Mouse (Mus musculus) A20 (cell line): Measurements from ENCODE around the gene Gtf3c5.

Experiments used
- DNase-seq: peaks from one replicate; pipeline ENCODE4 v3.0.0-alpha.2; 2011; ENCODE audit warnings: low read depth, low spot score

The Gtf3c5 gene

GRCm38 (mm10) chr2:28575341-28575740 lies 8.2 kb downstream of the Gtf3c5 start:
- DNase-seq, result no peak

GRCm38 (mm10) chr2:28569903-28570302 lies 13.6 kb downstream of the Gtf3c5 start:
- DNase-seq, result no peak

DNA sequence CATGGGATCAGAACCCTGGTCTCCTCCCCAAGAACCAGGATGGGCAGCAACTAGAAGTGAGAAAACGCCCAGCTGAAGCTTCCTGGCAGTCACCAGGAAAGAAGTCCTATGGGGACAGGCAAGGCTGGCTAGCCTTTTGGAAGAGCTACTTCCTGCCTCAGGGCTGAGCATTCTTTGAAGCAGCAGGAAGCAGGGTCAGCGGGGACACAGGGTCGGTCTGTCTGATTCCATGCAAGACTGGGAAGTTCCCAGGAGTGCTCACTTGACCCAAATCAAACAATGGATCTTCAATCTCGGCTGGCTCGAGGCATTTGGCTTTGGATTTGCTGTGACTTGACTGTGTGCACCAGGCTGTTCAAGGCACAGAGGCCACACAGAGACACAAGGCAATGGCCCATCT lies 17.0 kb downstream of the Gtf3c5 start:
- DNase-seq, result no peak

DNA sequence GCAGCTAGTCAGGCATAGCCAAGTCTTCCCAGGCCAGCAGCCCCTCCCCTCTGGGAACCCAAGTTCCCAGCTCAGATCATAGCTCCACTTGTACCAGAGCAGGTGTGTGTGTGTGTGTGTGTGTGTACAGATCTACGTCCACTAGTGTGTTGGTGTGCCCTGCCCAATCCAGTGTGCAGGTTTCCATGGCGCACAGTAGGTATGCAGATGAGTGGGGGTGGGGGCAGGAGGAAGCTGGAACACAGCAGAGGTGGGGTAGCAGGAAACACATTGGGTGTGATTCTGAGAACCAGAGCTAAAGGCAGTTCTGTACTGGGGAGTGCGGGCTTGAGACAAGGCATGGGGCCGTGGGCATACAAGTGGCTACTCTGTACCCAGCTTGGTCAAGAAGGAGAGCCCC lies 19.2 kb downstream of the Gtf3c5 start:
- DNase-seq, result no peak

- DNase-seq, result no peak
Measured at GRCm38 (mm10) chr2:28563830-28564229, 19.7 kb downstream of the Gtf3c5 start.

GRCm38 (mm10) chr2:28563303-28563702 lies 20.2 kb downstream of the Gtf3c5 start, which contains the start of gene Cel:
TSS of gene Cel (minus strand) at chr2:28563403.
- DNase-seq, result no peak

DNA sequence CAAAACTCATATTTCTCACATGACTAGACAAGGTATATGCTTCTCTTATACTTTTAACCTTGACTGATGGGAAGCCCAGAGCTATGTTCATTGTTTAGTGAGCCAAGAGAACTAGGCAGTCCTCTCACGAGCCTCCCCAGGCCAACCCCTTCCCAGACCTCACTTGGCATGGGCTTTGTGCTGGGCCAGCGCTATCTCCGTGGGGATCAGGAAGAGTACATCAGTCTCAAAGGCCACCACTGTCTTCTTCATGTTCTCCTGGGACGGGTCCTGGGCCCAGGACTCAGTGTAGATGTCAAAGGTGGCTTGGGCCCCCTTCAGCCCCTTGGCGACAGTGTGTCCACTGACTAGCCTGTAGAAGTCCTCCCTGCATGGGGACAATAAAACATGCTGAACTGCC lies 26.1 kb downstream of the Gtf3c5 start:
- no peak for DNase-seq

DNA sequence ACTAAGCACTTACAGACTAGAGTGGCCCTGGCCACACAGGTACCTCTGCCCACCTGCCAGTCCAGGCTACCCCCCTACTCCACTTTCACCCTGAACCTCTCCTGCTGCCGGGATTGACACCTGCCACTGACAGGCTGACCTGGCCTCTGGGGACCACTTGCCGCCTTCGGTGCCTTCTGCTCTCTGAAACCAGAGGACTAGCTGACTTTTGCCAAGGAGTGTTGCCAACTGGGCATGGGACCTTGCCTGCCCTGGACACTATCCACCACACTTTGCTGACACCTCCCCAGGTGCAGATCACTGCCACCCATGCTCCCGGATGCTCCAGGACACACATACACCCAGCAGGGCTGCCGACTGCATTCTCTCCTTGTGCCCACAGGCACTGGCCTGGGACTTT lies 31.2 kb downstream of the Gtf3c5 start:
- DNase-seq, result no peak

DNA sequence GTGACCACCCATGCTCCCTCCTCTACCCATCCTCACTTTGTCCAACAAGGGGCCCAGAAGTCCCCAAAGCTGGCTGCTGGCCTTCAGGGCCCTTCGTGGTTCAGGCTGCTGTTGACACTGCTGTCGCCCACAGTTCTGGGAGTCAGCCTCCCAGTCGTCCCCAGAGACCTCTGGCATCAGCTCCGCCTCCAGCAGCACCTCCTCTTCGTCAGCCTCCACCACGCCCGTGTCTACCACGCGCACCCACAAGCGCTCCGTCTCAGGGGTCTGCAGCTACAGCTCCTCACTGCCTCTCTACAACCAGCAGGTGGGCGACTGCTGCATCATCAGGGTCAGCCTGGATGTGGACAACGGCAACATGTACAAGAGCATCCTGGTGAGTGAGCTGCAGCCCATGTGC lies 34.4 kb downstream of the Gtf3c5 start:
- no peak for DNase-seq

GRCm38 (mm10) chr2:28547237-28548172 lies 36.0 kb downstream of the Gtf3c5 start:
- peak; percentile 81 for DNase-seq

GRCm38 (mm10) chr2:28546560-28546959 lies 37.0 kb downstream of the Gtf3c5 start:
- no peak for DNase-seq

- no peak for DNase-seq
Measured at GRCm38 (mm10) chr2:28545976-28546375, 37.6 kb downstream of the Gtf3c5 start.

DNA sequence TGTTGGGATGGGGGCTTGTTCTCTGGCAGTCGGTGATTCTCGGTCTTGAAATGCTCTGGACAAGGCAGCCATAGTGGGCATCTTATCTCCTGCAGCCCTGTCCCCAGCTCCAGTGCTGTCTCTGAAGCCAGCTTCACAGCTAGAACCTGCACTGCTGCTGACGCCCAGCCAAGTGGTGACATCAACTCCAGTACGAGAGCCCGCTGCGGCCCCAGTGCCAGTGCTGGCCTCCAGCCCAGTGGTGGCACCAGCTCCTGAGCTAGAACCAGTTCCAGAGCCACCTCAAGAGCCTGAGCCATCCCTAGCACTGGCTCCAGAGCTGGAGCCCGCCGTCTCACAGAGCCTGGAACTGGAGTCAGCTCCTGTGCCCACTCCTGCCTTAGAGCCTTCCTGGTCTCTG lies 39.7 kb downstream of the Gtf3c5 start:
- no peak for DNase-seq

DNA sequence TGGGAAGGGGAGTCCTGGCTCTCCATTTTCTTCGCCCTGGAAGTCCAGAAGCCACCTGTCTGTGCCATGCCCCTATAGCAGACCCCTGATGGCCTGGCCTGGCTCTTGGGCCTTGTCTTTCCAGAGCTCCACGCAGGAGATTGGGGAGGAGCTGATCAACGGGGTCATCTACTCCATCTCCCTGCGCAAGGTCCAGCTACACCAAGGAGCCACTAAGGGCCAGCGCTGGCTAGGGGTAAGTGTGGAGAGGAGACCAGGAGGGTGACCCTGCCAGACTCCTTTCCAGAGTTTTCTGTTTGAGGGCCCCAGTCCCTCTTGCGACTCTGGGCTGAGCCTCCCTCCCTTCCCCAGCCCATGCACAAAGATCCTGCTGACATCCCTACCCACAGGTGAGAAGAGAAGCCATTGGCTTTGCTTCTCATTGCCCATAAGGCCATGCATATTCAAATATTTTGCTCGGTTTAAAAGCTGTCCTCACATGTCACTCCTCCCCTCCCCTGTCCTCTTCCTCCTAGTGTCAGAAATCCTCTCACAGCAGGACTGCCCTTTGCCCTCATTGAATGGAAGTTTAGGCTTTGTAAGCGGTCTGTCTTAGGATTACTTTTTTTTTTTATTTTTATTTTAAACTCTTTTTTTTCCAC lies 42.8 kb downstream of the Gtf3c5 start:
- DNase-seq, result peak; percentile 19

DNA sequence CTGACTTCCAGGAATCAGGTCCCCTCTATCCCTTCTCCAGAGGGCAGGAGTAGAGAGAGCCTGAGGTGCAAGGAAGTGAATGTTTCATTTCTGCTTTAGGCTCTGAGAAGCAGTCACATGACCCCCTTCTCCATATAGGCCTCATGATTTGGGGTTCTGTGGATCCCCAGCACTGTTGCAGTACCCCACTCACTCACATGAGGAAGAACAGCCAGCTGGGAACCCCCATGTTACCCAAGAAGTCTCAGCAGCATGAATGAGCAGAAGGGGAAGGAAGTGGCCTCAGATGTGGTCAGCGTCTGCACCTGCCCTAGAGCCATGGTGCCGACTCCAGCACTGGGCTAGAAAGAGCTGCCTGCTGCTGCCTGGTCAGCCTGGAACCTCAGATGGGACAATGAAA lies 43.6 kb downstream of the Gtf3c5 start:
- peak; percentile 84 for DNase-seq

DNA sequence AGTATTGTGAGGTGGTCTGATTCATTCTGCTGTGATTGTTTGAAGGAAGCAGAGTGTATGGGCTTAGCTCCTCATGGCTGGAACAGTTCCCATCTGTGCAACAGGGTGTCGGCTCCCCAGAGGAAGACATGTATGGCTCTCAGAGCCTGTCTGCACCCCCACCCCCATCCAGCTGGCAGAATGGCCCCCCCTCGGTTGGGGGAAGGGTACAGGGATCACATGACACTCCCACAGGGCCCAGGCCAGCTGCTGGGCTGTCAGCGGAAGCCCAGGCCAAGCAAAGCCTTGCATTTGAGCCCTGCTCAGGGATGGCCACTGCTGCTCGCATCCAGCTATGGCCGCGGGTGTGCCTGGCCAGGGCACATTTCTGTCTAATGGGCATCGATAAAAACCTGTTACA lies 44.3 kb downstream of the Gtf3c5 start:
- peak; percentile 13 for DNase-seq

DNA sequence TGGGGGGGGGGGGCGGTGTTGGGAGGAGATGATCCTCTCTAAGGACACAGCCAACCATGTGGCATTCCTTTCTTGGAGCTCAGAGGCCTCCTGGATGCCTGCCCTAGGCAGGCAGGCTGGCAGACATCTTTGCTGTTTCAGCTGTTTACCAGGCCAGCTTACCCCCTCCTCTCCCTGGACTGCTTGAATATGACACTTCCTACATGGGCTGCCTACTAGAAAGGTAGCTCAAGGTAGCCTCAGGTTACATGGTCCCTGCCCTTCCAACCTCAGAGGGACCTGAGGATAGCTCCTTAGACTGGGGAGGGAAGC lies 44.8 kb downstream of the Gtf3c5 start:
- DNase-seq, result peak; percentile 4

DNA sequence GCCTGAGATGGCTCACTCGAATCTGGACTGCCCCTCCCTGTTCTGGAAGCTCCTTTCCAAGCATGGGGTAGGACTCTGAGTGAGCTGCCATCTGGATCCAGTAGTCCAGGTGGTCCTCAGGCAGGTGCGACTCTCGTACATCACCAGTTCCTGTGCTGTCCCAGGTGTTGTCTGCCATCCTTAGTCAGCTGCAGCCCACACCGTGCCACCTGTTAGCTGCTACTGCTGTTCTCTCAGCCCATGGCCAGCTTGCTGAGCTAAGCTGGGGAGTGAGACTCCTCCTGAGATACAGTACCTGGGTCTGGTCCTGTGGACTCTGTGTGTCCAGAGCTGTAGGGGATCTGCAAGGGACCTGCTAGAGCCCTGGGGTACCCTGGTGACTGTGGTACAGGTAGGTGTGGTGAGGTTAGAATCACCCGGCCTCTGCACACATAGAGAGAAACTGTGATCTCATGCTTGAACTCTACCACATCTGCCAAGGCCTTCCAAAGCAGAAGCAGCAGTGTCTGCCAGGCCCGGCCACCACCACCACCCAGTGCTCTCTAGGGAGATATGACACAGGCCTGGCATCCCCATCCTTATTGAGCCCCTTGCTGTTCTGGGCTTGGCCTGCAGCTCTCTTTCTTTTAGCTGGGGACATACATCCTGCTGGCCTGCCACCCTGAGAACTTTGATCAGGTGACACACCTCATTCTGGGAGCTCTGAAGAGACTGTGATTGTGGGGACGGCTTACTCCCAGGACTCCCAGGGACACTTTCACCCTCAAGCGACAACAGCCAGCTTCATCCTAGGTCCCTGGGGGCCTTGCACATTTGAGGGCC lies 45.3 kb downstream of the Gtf3c5 start:
- DNase-seq, result peak; percentile 84

GRCm38 (mm10) chr2:28537634-28537920 lies 46.0 kb downstream of the Gtf3c5 start:
- DNase-seq, result no peak

DNA sequence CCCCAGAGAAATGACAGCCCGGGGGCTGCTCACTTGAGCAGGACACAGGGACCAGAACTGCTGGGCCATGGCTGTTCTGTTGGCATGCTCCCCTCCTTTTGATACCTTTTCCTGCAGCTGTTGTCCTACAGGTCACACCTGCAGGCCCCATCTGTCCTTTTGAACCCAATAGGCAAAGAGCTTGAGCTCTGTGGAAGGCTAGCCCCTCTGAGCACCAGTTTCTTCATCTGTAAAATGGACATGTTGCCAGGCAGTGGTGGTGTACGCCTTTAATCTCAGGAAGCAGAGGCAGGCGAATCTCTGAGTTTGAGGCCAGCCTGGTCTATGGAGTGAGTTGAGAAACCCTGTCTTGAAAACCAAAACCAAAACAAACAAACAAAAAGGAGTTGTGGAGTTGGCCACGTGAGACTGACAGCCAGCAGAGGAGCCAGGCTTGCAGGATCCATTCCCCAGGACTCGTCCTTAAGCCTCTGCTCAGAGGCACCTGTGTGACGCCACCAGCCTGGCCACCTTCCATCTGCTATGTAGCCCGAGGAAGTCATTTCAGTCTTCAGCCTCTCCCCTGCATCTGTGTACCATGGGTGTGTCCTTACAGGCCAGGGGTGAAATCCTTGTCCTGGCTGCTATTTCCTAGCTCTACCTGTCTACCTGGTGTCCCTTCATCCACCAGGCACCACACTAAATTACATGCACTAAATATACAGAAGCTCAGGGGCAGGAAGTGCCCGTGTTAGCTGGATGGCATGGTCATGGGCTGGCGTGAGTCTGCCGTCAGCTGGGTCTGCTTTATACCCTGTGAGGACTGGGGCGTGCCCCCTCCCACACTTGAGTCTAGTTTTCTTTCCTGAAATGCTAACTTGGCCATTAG lies 46.6 kb downstream of the Gtf3c5 start:
- DNase-seq, result peak; percentile 41

GRCm38 (mm10) chr2:28536166-28536565 lies 47.4 kb downstream of the Gtf3c5 start:
- DNase-seq, result no peak

GRCm38 (mm10) chr2:28535650-28536049 lies 47.9 kb downstream of the Gtf3c5 start:
- peak; percentile 64 for DNase-seq
